In genomic region chr13:83573855-83574583, GRCm38 (mm10) we compare ENCODE assay signal across 12 mouse cellular contexts.
DNase-seq lines count a peak whose midpoint lies in the region; ATAC-seq and TF ChIP-seq lines count a peak whose summit lies in the region.
"Had no signal": no experiment of that assay in that cellular context is flagged by ENCODE, and none has a peak within 500 bp of the region (broad histone marks: within the 10 kb centered on the region; RNA-seq: fewer than 3 reads in every experiment).

No protein-coding gene starts in this region.

- WGBS in heart, embryonic 10.5 days, result 51% methylated on average over 8 of the region's 8 CpGs
- 45% methylated on average over 8 of the region's 8 CpGs for WGBS in midbrain, embryonic 13.5 days
- WGBS in midbrain, postnatal 0 days, result 43% methylated on average over 8 of the region's 8 CpGs
- WGBS in heart, embryonic 16.5 days, result 16% methylated on average over 8 of the region's 8 CpGs

- no peak overlapping the region for H3K4me2 ChIP-seq in midbrain, embryonic 13.5 days (replicated peaks)
- H3K4me2 ChIP-seq in midbrain, postnatal 0 days (ENCODE audit: low read depth, low read length, poor library complexity, severe bottlenecking), result no peak overlapping the region
- peak overlapping the region; percentile 49; the same call in 1 of the 2 replicates for H3K4me2 ChIP-seq in heart, embryonic 16.5 days (ENCODE audit: low read depth, low read length)
- H3K4me2 ChIP-seq: forebrain, embryonic 15.5 days had no signal

- TF ChIP-seq CTCF in midbrain, postnatal 0 days (IDR thresholded peaks at IDR 0.05), result no peak

- H3K4me3 ChIP-seq in heart, embryonic 10.5 days, result no peak overlapping the region
- H3K4me3 ChIP-seq in midbrain, embryonic 13.5 days (replicated peaks), result no peak overlapping the region
- no peak overlapping the region for H3K4me3 ChIP-seq in midbrain, postnatal 0 days (ENCODE audit: low read depth, low read length)
- H3K4me3 ChIP-seq in heart, embryonic 16.5 days (ENCODE audit: low read length), result 0 out of 2 replicates have a peak overlapping the region, but pooled peaks have one; percentile 12
- H3K4me3 ChIP-seq: forebrain, embryonic 15.5 days had no signal

- peaks cover 32% of the 10 kb centered on the region for H3K4me1 ChIP-seq in heart, embryonic 10.5 days
- 0 out of 2 replicates have a peak, but pooled peaks cover 8% of the 10 kb centered on the region for H3K4me1 ChIP-seq in midbrain, embryonic 13.5 days (replicated peaks)
- H3K4me1 ChIP-seq in midbrain, postnatal 0 days (ENCODE audit: insufficient read depth, low read length), result no peaks in the 10 kb centered on the region
- H3K4me1 ChIP-seq in heart, embryonic 16.5 days (ENCODE audit: control insufficient read depth, insufficient read depth, low read length), result peaks cover 31% of the 10 kb centered on the region

- H3K9me3 ChIP-seq in heart, embryonic 10.5 days, result no peaks in the 10 kb centered on the region
- no peaks in the 10 kb centered on the region for H3K9me3 ChIP-seq in midbrain, embryonic 13.5 days
- H3K9me3 ChIP-seq in midbrain, postnatal 0 days (ENCODE audit: low read length), result no peaks in the 10 kb centered on the region
- H3K9me3 ChIP-seq in heart, embryonic 16.5 days (replicated peaks; ENCODE audit: control insufficient read depth, low read length), result no peaks in the 10 kb centered on the region
- H3K9me3 ChIP-seq: forebrain, embryonic 15.5 days had no signal

- intact Hi-C loops in heart, postnatal 25 days (cut with DNase I), result loop anchor here (2.0 kb wide), 2 partner anchors 33 to 49 kb away; no protein-coding TSS in a partner anchor

- no peak for DNase-seq in heart, embryonic 10.5 days (ENCODE audit: low spot score)
- DNase-seq in heart, postnatal 25 days (ENCODE audit: low spot score), result no peak
- no peak for DNase-seq in midbrain, postnatal 0 days (ENCODE audit: low spot score)
- peak; percentile 27 for DNase-seq in skeletal muscle tissue, adult 2 months (ENCODE audit: low read depth, low spot score)
- DNase-seq in frontal cortex, postnatal 25 days (ENCODE audit: low spot score in 2 of 2), result no peak
- DNase-seq in left cerebral cortex, adult 9 months (ENCODE audit: low spot score in 2 of 2), result no peak
- DNase-seq: cerebellum, adult 18-20 months; lung, adult 18-20 months had no signal

- ATAC-seq in midbrain, embryonic 13.5 days, result 0 out of 2 replicates have a peak, but pooled peaks have one; percentile 30
- ATAC-seq in midbrain, postnatal 0 days (ENCODE audit: low FRiP score), result no peak
- ATAC-seq in heart, embryonic 16.5 days (replicated peaks; ENCODE audit: extremely low read depth, insufficient read depth, low FRiP score), result peak; percentile 47
- ATAC-seq: CD4-positive, CD25-positive, alpha-beta regulatory T cell, adult 4 months; forebrain, embryonic 15.5 days had no signal

- H3K9ac ChIP-seq in midbrain, embryonic 13.5 days (replicated peaks), result no peak overlapping the region
- no peak overlapping the region for H3K9ac ChIP-seq in midbrain, postnatal 0 days (replicated peaks; ENCODE audit: low read length, poor library complexity, severe bottlenecking)
- H3K9ac ChIP-seq in heart, embryonic 16.5 days (ENCODE audit: low read length), result 0 out of 2 replicates have a peak overlapping the region, but pooled peaks have one; percentile 30
- H3K9ac ChIP-seq: forebrain, embryonic 15.5 days had no signal

- H3K36me3 ChIP-seq in heart, embryonic 10.5 days, result 0 out of 2 replicates have a peak, but pooled peaks cover 5% of the 10 kb centered on the region
- H3K36me3 ChIP-seq in midbrain, embryonic 13.5 days, result no peaks in the 10 kb centered on the region
- no peaks in the 10 kb centered on the region for H3K36me3 ChIP-seq in midbrain, postnatal 0 days (ENCODE audit: insufficient read depth, low read length)
- no peaks in the 10 kb centered on the region; the same call in 1 of the 2 replicates for H3K36me3 ChIP-seq in heart, embryonic 16.5 days (ENCODE audit: control insufficient read depth, insufficient read depth)
- H3K36me3 ChIP-seq: forebrain, embryonic 15.5 days had no signal

- no peaks in the 10 kb centered on the region for H3K27me3 ChIP-seq in heart, embryonic 10.5 days (ENCODE audit: insufficient read depth, poor library complexity, severe bottlenecking)
- H3K27me3 ChIP-seq in midbrain, embryonic 13.5 days, result peaks cover 8% of the 10 kb centered on the region; the same call in 1 of the 2 replicates
- no peaks in the 10 kb centered on the region for H3K27me3 ChIP-seq in midbrain, postnatal 0 days (ENCODE audit: insufficient read depth, low read length)
- no peaks in the 10 kb centered on the region for H3K27me3 ChIP-seq in heart, embryonic 16.5 days (ENCODE audit: control insufficient read depth, insufficient read depth, low read length)
- H3K27me3 ChIP-seq: forebrain, embryonic 15.5 days had no signal

- peak overlapping the region; percentile 85; the same call in 1 of the 2 replicates for H3K27ac ChIP-seq in heart, embryonic 10.5 days
- H3K27ac ChIP-seq in midbrain, embryonic 13.5 days, result no peak overlapping the region
- no peak overlapping the region for H3K27ac ChIP-seq in midbrain, postnatal 0 days (ENCODE audit: low read depth, low read length)
- peak overlapping the region; percentile 86 for H3K27ac ChIP-seq in heart, embryonic 16.5 days (ENCODE audit: low read length)
- H3K27ac ChIP-seq: forebrain, embryonic 15.5 days had no signal

Comparison
In these comparisons a context has a peak if more than half of its experiments do, and no peak if none do; other contexts are left out.
1. H3K27ac ChIP-seq: peak in heart, embryonic 10.5 days (single experiment) and heart, embryonic 16.5 days (single experiment); none in midbrain, embryonic 13.5 days (single experiment) and midbrain, postnatal 0 days (single experiment).